Mouse (Mus musculus) R1 (cell line): ENCODE measurements around the gene Slc2a1.

Source experiments
- DNase-seq: peaks from one replicate; pipeline ENCODE4 v3.0.0-alpha.2; 2018; ENCODE audit warnings: low read depth, low spot score

Slc2a1 gene

DNA sequence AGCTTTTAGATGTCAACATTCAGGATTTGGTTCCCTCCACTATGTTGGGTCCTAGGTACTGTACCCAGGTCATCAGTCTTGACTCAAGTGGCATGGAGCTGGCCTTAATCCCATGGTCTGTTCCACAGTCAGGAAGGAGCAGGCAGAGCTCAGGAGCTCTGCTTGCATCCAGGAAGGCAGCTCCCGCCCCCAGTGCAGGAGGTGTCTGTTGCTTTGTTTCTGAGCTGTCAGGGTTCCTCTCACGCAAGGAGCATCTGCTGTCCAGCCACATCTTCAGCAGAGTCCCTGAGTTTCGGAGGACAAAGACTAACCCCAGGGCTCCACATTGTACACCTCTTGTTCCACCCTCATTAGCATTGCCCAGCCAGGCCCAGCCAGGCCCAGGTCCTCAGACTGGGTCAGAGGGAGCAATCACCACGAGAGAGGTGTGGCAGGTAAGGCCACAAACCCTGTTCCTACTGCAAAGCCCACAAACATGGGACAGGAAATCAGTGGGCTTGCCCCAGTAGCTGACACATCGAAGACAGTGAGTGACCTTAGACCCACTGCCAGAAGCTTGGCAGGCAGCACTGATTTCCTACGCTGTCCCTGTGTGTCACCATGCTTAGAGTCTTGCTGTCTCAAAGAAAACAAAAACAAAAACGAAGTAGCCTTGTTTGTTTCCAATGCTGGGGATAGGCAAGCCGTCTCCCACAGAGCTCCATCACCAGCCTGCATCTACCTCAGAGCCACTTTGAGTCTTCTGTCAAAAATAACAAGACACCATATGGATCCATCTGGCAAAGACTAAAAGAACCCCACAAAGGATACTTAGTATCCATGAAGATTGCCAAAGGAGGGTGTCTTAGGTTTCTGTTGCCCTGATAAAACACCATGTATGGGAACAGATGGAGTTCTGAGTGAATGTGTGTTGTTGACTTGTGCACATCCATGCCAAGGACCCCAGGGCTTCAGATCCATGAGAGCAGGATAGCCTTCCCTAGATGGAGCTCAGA lies 10.0 kb upstream of the Slc2a1 start:
- no peak for DNase-seq

DNA sequence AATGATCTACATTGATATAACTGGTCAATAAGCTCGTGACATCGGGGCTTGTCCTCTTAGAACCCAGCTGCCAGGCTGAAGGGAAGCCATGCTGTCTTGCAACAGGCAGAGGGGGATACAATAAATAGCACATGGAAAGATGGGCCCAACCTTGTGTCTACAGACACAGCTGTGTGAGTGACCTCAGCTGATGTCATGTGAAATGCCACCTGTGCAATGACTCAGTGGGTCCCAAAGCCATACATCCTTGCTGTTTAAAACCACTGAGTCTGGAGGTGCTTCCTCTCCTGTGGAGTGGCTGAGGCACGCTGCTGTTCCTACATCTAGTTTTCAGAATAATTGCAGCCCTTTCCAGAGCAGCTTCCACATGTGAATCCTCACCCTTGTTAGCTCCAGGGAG lies 7.1 kb upstream of the Slc2a1 start:
- DNase-seq, result no peak

DNA sequence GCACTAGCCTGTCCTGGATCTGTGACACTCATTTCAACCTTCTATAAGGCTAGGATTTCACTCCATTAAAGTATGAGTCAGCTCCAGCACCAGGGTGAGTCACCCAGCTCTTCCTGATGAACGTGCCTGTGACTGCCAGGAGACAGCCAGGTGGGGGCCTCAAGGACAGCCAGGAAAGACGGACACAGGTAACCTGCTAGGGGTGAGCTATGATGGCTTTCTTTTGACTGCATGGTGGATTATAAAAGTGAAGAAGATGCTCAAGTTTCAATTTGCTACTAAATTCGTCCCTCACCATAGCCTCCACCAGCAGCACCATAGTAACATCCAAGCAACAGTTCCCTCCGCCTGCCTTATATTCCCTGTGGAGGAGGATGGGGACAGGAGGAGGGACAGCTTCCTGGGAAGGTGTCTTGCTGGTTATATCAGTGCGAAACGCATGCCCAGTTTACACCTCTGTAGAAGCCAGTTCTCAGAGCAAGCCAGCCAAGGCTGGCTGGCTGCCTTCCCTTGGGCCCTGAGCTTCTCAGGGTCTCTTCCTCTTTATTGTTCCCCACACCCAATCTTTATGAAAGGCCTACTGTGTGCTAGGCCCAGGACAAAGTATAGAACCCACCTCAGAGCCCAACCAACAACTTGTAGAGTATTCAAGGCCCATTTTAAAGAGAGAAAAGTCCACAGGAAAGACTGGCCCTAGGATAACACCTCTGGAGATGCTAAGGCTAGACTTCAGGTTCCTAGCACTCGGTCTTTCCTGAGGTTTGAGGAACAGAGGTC lies 6.0 kb upstream of the Slc2a1 start:
- no peak for DNase-seq

DNA sequence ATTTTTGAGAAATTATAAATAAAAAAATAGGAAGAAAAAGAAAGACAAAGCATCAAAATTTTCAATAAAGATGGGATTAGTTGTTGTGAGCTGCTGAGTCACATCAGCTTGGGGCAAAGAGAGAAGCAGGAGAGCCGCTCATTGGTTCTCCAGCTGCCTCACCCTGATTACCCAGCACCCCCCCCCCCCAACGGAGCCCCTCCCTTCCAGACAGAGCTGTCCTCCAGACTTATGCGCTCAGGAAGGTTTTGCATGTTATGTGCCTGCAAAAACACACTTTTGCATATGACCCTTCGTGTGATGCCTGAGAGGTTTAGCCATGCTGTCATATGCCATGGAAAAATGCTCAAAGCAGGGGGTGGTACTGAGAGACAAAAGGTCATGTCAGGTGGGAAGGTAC lies 3.7 kb upstream of the Slc2a1 start:
- DNase-seq, result no peak

DNA sequence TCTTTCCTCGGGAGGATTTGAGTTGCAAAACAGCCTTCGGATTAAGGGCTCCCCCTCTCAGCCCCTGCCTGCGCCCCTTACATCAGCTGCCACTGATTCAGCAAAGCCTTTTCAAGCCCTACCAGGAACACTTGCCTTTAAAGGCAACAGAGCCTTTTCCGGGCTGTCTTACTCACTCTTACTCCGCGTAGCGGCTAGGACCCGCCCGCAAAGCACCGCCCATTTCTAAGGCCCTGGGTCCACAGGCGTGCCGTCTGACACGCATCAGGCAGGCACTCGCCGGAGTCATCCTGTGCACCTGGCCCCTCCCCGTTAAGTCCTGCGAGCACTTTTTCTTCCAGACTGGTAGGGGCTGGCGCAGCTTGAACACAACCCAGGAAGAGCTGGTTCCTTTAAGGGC lies 2.8 kb upstream of the Slc2a1 start:
- DNase-seq, result peak; percentile 96

DNA sequence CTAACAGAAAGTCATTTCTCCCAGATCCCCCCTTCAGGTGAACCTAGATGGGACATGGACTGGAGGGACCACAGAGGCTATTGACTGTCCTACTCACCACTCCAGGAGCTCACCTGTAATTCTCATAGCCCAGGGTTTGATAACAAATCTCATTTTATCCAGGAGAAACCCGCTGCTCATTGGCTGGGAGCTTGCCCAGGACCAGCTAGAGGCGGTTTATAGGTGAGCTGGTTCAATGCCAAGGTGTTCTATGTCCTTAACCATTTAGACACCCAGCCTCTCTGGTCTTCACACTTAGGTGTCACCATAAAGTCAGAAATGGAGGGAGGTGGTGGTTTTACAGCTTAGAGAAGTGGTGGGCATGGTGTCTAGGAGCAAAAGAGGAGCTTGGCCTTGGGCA lies 644 bp upstream of the Slc2a1 start:
- DNase-seq, result no peak

DNA sequence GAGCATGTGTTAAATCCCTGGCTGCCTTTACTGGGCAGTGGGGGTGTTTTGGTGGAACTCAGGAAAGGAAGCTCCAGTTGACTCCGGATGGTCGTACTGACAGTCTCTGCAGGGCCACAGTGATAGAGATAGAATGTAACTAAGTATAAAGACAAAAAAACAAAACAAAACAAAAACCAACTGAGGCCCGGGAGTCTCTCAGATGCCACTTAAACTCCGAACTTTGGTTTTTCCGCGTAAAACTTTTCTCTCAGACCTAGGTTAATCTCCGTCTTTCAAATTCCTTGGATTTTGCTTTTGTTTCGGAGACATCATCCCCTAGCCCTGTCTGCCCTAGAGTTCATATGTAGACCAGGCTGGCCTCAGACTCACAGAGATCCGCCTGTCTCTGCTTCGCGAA lies 1.1 kb downstream of the Slc2a1 start:
- DNase-seq, result no peak

DNA sequence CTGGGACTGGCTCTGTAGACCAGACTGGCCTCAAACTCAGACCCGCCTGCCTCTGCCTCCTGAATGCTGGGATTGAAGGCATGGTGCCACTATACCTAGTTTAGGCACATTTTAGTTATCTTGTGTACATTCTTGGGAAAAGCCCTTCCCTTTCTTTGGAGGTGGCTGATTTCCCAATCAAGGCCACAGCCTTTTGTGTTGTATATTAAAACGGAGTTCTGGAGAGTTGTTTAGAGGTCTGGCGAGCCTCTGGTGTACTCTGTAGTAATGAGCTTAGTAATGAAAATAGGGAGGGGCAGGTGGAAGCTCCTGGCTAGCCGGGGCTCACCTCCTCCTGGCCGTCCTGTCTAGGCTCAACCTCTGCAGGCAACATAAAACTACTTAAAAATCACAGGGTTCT lies 2.0 kb downstream of the Slc2a1 start:
- DNase-seq, result peak; percentile 86

DNA sequence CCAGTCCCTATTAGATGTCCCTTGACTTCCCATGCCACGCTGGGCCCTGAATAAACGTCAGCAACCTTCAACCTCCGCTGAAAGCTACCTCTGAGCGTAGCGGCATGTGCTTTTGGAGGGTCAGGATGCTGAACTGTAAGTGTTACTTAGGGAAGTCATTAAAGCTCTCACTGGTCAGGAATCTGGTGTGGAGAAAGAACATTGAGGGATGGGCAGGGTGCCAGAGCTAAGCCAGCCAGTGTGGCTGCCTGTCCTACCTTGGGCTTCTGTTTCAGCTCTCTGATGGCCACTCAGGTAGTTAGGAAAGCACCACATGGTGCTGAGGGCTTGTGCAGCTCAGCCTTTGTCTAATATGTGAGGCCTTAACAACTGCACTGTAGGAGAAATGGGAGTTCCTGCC lies 2.9 kb downstream of the Slc2a1 start:
- no peak for DNase-seq

DNA sequence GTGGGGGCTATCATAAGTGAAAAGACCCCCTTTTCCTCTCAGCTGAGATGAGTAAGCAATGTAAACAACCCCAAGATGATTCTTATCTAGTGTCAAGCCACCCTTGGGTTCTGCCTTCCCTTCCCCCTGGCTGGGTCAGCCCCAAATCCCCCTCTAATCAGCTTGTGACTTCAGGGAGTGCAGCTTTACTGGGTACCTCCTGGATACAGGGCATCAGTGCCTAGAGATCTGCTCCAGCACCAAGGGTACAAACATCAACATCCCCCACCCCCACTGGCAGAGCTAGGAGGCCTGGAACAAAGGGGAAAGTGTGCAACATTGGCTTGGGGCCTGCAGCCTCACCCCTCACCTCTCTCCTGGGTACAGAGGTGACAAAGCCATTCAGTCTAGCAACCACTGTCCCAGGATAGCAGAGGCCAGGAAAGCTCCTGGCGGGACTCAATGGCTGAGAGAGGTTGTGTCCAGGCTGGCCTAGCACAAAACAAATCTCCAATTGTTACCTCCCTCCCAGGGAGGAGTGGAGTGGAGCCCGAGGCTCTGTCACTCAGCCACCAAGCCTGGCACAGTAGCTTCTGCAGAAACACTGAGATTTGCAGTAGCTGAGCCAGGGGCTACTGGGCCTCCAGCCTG lies 3.9 kb downstream of the Slc2a1 start:
- no peak for DNase-seq

DNA sequence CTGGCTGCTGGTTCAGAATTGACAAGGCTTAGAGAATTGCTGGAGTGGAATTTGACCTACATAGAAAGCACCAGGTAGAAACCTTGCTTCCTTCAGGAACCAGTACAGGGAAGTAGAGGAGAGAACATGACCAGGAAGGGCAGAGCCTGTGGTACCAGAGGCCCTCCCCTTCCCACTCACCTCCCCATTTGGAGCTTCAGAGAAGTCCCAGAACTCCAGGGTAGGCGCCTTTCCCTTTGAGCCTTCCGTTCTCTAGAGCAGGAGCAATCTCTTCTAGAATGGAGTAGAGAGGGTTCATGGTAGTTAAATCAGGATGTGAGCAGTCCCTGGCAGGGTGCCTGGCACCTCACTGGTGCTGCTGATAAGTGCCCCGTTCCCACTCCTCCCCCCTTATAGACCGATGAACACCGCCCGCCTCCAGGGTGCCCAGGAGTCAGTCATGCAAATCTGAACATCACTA lies 7.1 kb downstream of the Slc2a1 start:
- DNase-seq, result no peak

DNA sequence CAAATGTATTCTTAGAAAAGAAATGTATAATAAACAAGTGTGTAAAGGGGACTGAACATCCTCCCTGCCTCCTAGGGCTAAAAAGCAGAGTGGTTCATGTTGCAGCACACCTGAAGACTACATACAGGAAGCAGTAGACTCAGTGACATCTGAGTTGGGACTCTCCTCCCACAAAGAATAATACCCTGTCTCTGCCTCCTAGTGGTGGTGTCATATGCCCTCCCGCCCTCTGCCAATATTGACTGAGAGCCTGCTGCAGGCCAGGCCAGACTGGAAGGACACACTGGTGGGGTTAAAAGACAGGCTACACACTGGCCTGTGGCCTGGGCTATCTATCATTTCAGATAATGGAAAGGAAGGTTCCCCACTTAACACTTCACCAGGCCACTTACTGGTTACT lies 7.8 kb downstream of the Slc2a1 start:
- no peak for DNase-seq

DNA sequence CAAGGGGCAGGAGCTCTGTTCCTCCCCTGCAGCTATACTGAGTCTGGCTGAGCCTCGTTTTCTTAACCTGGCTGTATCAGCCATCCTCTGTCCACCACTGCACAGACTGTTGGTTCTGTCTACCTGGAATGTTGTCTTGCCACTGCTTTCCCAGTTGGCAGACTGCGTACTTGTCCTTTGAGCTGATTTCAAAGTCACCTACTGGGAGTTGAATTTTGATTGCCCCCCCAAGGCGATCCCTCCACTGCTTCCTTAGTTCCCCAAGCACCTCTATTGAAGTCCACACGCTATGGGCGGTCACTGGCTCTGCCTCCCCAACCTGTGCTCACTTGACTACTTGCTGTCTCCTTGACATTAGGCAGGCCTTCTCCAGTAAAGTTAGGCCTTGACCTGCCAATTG lies 9.1 kb downstream of the Slc2a1 start:
- no peak for DNase-seq

DNA sequence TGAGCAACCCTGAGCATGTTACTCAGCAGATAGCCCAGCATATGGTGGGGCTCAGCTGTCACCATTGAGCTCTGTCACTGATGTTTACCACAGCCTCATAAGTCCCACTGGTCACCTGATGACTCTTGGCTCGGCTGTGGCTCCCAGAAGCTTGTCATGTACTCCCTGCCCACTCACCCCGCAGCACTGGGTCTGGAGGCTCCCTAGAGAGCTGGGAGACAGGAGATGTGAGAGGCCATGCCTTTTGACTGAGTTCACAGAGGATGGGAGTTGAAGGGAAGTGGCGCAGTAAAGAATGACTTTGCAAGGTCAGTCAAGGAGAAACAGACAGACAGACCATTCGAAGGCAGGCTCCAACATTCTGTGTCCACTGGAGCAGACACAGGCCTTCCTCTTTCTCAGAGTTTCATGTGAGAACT lies 10.2 kb downstream of the Slc2a1 start:
- DNase-seq, result no peak

DNA sequence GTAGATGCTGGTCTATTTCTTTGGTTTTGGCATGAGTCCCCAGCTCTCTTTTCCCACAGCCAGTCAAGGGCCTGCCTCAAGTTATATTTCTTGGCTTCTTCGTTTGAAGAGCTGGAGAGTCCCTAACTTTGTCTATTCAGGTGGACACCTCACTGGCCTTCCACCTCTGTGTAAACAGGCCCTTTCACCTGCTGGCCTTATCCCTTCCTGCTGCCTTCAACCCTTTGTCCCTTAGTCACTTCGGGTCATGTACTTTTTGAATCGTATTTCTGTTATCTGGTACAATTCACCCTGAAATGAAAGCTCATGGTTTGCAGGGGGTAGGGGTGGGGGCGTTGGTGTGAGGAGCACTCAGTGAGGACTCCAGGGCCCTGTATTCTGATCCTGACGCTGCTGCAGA lies 10.8 kb downstream of the Slc2a1 start:
- no peak for DNase-seq

DNA sequence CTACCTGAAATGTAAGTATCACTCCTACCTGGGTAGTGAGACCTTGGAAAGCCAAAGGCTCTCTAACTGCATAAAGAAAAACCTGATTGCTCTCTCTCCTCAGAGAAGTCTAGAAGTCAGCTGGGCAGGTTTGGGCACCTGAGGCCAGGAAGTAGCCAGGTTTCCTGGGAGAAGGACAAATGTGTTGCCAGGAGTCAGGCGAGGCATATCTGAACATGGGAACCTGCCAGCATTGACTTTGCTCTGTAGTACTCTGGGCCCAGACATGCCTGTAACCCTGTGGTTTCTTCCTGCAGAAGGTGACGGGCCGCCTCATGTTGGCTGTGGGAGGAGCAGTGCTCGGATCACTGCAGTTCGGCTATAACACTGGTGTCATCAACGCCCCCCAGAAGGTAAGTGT lies 11.6 kb downstream of the Slc2a1 start:
- no peak for DNase-seq

DNA sequence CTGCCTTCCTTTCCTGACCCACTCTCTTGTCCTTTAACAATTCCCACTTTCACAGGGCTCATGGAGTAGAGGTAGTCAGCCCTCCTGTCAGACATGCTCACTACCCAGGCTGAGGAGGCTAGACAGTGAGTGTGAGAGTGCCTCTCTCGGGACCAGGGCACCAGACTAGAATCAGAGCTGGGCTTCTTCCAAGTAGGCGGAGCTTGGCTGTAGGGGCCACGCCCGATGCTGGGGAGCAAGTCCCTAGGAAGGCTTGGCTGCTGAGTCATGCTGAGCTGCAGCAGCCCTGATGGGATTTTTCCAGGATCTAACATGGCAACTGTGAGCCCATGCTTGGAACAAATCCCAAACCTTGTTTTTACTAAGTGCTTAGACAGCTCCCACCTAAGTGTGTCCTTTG lies 12.7 kb downstream of the Slc2a1 start:
- DNase-seq, result peak; percentile 92

DNA sequence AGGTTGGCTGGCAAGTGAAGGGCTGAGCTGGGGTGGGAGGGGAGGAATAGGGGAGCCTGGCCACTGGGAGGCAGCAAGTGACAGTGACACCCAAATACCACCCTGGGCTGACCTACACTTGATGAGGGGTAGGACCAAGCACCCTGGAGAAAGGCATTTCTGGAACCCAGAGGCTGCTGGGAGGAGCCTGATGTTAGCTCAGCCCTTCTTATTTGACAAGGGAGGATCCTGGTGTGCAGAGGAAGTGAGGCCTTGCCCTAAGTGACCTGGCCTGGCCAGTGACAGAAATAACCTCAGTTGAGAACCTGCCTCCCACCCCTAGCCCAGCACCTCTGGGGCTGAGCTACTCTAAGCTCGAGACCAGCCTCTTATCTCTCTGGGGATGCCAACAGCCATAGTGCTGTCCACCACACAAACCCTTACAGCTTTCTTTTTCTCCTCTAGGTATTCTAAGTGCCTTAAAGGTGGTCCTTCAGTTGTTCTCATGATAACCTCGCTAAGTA lies 16.3 kb downstream of the Slc2a1 start:
- no peak for DNase-seq

DNA sequence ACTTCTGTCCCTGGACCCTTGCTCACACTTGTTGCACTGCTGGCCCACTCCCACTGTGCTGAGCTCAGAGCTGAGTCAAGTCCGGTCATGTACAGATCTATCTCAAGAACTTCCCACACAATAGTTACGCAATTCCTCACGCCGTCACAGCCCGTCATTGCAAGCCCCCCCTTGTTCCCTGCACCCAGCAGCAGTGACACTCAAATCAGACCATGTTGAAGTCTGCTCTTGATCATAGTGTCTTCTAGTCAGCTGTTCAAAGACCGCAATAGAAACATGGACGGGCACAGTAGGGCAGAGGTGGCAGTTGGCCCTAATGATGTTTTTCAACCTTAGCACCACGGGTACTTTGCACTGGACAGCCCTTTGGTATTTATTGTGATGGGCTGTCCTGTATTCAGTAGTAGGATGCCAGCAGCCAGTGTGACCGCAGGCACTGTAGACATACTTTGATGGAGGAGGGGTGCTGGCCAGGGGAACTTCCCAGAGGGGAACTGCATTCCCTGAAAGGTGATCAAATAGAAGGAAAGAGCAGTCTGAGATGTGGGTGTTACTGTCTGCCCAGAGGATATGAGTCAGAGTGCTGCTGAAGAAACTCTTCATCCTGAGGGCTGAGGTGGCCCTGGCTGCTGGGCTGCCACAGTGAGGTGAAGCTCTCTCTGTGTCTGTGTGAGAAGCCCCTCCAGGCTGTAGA lies 17.2 kb downstream of the Slc2a1 start:
- DNase-seq, result no peak

DNA sequence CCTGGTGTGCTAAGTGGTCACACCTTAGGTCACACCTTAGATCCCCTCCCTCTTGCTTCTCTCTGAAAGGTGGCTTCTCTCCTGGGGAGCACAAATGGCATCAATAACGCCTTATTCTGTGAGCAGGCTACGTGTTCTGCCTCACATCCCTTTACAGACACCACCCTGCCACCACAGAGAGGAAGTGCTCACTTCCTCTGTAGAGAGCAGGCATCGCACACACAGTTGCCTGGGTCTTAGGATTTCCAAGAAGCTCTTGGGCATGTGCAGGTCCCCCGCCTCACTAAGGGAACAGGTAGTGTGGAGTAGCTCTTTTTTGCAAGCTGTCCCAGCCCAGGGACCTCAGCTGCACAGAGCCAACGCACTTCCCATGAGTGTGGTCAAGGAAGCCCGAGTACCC lies 18.7 kb downstream of the Slc2a1 start:
- no peak for DNase-seq

DNA sequence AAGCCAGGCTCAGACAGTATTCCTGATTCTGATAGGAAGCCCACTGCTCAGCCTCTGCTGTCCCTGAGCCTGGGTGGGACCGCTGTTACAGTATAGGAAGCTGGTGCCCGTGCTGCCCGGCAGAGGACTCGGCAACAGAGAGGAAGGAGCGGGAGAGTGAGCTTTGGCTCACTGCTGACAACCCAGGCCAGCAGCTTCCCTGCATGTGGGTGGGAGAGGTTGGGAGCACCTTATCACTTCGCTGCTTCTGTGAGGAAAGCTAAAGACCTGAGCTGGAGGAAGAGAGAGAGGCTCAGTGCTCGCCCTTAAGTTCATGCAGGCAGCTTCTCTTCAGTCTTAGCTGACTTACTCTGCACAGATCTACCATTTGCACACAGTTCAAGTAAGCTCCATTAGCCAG lies 20.0 kb downstream of the Slc2a1 start:
- no peak for DNase-seq
